Mouse (Mus musculus) fibroblast of lung, adult 2 months (primary cell): ENCODE results near the gene Dio3.

Experiments
- DNase-seq: peaks from one replicate; pipeline ENCODE4 v3.0.0-alpha.2; 2011; ENCODE audit warnings: low read depth

Dio3 gene

GRCm38 (mm10) chr12:110278853-110279252 is at the start of gene Dio3:
Dio3 (plus strand) TSS chr12:110279068.
- peak; percentile 20 for DNase-seq

- no peak for DNase-seq
Measured at GRCm38 (mm10) chr12:110230296-110230695, 48.6 kb upstream of the Dio3 start.

GRCm38 (mm10) chr12:110230767-110231166 is 48.1 kb upstream of the Dio3 start:
- DNase-seq, result no peak

GRCm38 (mm10) chr12:110231709-110232600 is 46.9 kb upstream of the Dio3 start:
- DNase-seq, result no peak

GRCm38 (mm10) chr12:110235908-110236307 is 43.0 kb upstream of the Dio3 start:
- DNase-seq, result no peak

GRCm38 (mm10) chr12:110237046-110237445 is 41.8 kb upstream of the Dio3 start:
- no peak for DNase-seq

- DNase-seq, result no peak
Measured at GRCm38 (mm10) chr12:110239358-110239757, 39.5 kb upstream of the Dio3 start.

GRCm38 (mm10) chr12:110244581-110244980 is 34.3 kb upstream of the Dio3 start:
- DNase-seq, result peak; percentile 53

GRCm38 (mm10) chr12:110245461-110245860 is 33.4 kb upstream of the Dio3 start:
- no peak for DNase-seq

- no peak for DNase-seq
Measured at GRCm38 (mm10) chr12:110252163-110252575, 26.7 kb upstream of the Dio3 start.

GRCm38 (mm10) chr12:110255731-110256130 is 23.1 kb upstream of the Dio3 start:
- DNase-seq, result no peak

- DNase-seq, result no peak
Measured at GRCm38 (mm10) chr12:110256478-110257220, 22.2 kb upstream of the Dio3 start.

GRCm38 (mm10) chr12:110268226-110268625 is 10.6 kb upstream of the Dio3 start:
- DNase-seq, result no peak

- DNase-seq, result no peak
Measured at GRCm38 (mm10) chr12:110269686-110270085, 9.2 kb upstream of the Dio3 start.

GRCm38 (mm10) chr12:110276034-110276433 is 2.8 kb upstream of the Dio3 start:
- DNase-seq, result no peak

GRCm38 (mm10) chr12:110277259-110277964 is 1.5 kb upstream of the Dio3 start:
- DNase-seq, result no peak

GRCm38 (mm10) chr12:110277965-110278307 is 932 bp upstream of the Dio3 start:
- no peak for DNase-seq

- no peak for DNase-seq
Measured at GRCm38 (mm10) chr12:110280373-110280772, 1.5 kb downstream of the Dio3 start.

GRCm38 (mm10) chr12:110283792-110284191 is 4.9 kb downstream of the Dio3 start:
- DNase-seq, result no peak

GRCm38 (mm10) chr12:110292816-110293215 is 13.9 kb downstream of the Dio3 start:
- DNase-seq, result no peak

GRCm38 (mm10) chr12:110294891-110295290 is 16.0 kb downstream of the Dio3 start:
- no peak for DNase-seq

GRCm38 (mm10) chr12:110298653-110299052 is 19.8 kb downstream of the Dio3 start:
- DNase-seq, result no peak

- DNase-seq, result no peak
Measured at GRCm38 (mm10) chr12:110319696-110320095, 40.8 kb downstream of the Dio3 start.
